Mouse (Mus musculus) embryonic facial prominence, embryonic 15.5 days (tissue): ENCODE results near the gene Gm17509. TPM values are rescaled to one million over a fixed set of nuclear protein-coding genes. Genes with fewer than 3 reads are reported as not detected.

Experiments
- ATAC-seq: fragments of 200-750 bp; cut with Nextera tagmentation; 2 replicates; pipeline ENCODE4 v1.8.0; 2017; ENCODE audit warnings: low read depth, moderate TSS enrichment; ENCODE audit not compliant: insufficient number of reproducible peaks, low FRiP score, low TSS enrichment
- H3K27ac ChIP-seq: fragments of 300-500 bp; sonication (generic); replicated peaks from 2 replicates; pipeline ENCODE4 v1.5.1; 2015; ENCODE audit warnings: mild to moderate bottlenecking, inconsistent platforms
- H3K27me3 ChIP-seq: fragments of 300-500 bp; sonication (generic); 2 replicates; pipeline ENCODE4 v1.6.1; 2015; ENCODE audit warnings: inconsistent platforms
- H3K36me3 ChIP-seq: fragments of 300-500 bp; sonication (generic); 2 replicates; pipeline ENCODE4 v1.6.1; 2015; ENCODE audit warnings: mild to moderate bottlenecking, inconsistent platforms
- H3K4me1 ChIP-seq: fragments of 300-500 bp; sonication (generic); 2 replicates; pipeline ENCODE4 v1.6.1; 2015; ENCODE audit warnings: inconsistent platforms
- H3K4me2 ChIP-seq: fragments of 300-500 bp; sonication (generic); replicated peaks from 2 replicates; pipeline ENCODE4 v1.6.1; 2015; ENCODE audit warnings: mild to moderate bottlenecking, inconsistent platforms
- H3K4me3 ChIP-seq: fragments of 300-500 bp; sonication (generic); replicated peaks from 2 replicates; pipeline ENCODE4 v1.5.1; 2015; ENCODE audit warnings: mild to moderate bottlenecking, inconsistent platforms
- H3K9ac ChIP-seq: fragments of 300-500 bp; sonication (generic); 2 replicates; pipeline ENCODE4 v1.6.1; 2015; ENCODE audit warnings: inconsistent platforms
- H3K9me3 ChIP-seq: fragments of 300-500 bp; sonication (generic); replicated peaks from 2 replicates; pipeline ENCODE4 v1.6.1; 2016; ENCODE audit warnings: inconsistent platforms
- WGBS: fragments of 180-500 bp; shearing (Covaris S2); methylation state at CpG from one replicate; pipeline ENCODE4 v1.1.7; 2015; 5-methylcytosine and 5-hydroxymethylcytosine counted together
- polyA plus RNA-seq: library from polyadenylated mRNA; unstranded; fragments of >200 nt; fragmentation: Nextera tagmentation; extraction: Ambion mirVana; gene quantifications from 2 replicates; pipeline ENCODE4 v1.2.1, GENCODE M21; 2015

The Gm17509 gene
- polyA plus RNA-seq, 1 experiment from 2014 or later = 0.31 TPM

- Histone ChIP-seq H3K27me3 (no peaks in the 10 kb centered on the region), H3K4me3 (no peak overlapping the region), H3K27ac (no peak overlapping the region), H3K9me3 (no peaks in the 10 kb centered on the region), H3K36me3 (no peaks in the 10 kb centered on the region), H3K4me1 (peaks cover 11% of the 10 kb centered on the region), H3K9ac (no peak overlapping the region), H3K4me2 (no peak overlapping the region)
- 55% methylated on average over 6 of the region's 6 CpGs for WGBS
- no peak for ATAC-seq
Measured at GRCm38 (mm10) chr13:117225561-117225960, 4.7 kb upstream of the Gm17509 start.

- Histone ChIP-seq H3K4me3 (no peak overlapping the region), H3K4me1 (peaks cover 18% of the 10 kb centered on the region), H3K27me3 (no peaks in the 10 kb centered on the region), H3K9ac (no peak overlapping the region), H3K4me2 (no peak overlapping the region), H3K36me3 (no peaks in the 10 kb centered on the region), H3K27ac (no peak overlapping the region), H3K9me3 (no peaks in the 10 kb centered on the region)
- 60% methylated on average over 2 of the region's 2 CpGs for WGBS
- no peak for ATAC-seq
Measured at GRCm38 (mm10) chr13:117224901-117225300, 4.0 kb upstream of the Gm17509 start.

DNA sequence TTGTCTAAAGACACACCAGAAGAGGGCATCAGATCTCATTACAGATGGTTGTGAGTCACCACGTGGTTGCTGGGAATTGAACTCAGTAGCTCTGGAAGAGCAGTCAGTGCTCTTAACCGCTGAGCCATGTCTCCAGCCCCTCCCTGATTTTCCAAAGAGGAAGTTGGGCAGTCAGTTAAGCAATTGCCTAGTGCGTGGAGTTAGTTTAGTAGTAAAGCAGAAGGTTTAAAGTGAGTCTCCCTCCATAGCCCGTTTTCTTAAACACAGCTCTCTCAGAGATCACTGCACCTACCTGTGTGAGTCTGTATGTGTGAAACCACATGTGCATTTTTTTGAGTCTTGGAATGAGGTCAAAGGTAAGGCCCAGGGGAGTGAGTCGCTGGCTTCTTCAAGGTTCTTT is 2.2 kb upstream of the Gm17509 start:
- Histone ChIP-seq H3K4me1 (peaks cover 19% of the 10 kb centered on the region), H3K4me3 (no peak overlapping the region), H3K36me3 (no peaks in the 10 kb centered on the region), H3K9me3 (no peaks in the 10 kb centered on the region), H3K27ac (no peak overlapping the region), H3K4me2 (no peak overlapping the region), H3K9ac (no peak overlapping the region), H3K27me3 (no peaks in the 10 kb centered on the region)
- WGBS = 49% methylated on average over 5 of the region's 5 CpGs
- no peak for ATAC-seq

DNA sequence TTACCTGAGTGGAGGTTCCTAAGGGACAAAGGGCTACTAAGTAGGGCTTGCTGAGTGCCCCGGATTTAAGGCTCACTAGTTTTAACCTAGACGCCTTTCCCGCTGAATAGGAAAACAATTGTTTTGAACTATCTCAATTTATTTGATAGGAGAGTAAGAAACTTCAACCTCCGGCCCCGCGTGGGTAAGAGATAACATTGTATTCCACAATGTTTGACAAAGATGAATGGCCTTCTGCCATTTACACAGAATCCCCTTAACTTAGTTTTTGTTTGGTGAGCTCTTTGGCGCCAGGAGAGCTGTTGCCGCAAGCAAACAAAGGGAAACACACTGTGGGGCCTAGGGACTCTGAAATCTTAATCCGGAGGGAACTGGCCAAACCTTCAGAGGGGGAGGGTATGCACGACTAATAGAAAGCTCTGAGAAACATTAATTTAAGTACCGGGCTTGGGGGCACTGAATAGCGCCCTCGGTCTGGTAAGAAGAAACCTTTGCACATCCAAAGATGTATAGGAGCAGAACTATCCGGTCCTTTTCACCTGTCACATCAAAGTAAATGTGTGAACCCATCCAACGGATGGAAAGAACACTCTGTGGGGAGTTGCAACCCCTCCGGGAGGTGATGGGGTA is 889 bp downstream of the Gm17509 start:
- peaks cover 24% of the 10 kb centered on the region for H3K4me1 ChIP-seq
- ATAC-seq = peak; percentile 59; the same call in 1 of the 2 replicates
- peak overlapping the region; percentile 71 for H3K4me3 ChIP-seq
- peak overlapping the region; percentile 55; the same call in 1 of the 2 replicates for H3K9ac ChIP-seq
- no peaks in the 10 kb centered on the region for H3K36me3 ChIP-seq
- H3K9me3 ChIP-seq = no peaks in the 10 kb centered on the region
- no peaks in the 10 kb centered on the region for H3K27me3 ChIP-seq
- WGBS = 13% methylated on average over 16 of the region's 16 CpGs
- H3K27ac ChIP-seq = peak overlapping the region; percentile 63
- peak overlapping the region; percentile 96 for H3K4me2 ChIP-seq

DNA sequence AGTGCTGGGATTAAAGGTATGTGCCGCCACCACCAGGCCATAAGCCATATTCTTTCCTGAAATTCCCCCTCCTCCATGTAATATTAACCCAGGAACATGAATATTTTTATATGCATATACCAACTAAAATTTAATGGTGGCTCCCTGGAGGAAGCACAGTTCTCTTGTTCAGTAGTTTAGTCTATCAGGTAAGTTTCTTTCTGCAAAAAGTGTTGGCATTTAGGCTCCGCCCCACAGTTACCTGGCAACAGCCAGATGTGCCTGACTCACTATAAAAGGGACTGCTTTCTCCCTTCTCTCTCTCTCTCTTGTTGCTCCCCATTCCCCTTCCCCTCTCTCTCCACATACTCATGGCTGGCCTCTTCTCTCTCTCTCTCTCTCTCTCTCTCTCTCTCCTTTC is 2.8 kb downstream of the Gm17509 start:
- H3K27ac ChIP-seq = no peak overlapping the region
- no peaks in the 10 kb centered on the region for H3K27me3 ChIP-seq
- ATAC-seq = no peak
- no peak overlapping the region for H3K9ac ChIP-seq
- H3K4me1 ChIP-seq = peaks cover 24% of the 10 kb centered on the region
- H3K36me3 ChIP-seq = no peaks in the 10 kb centered on the region
- no peaks in the 10 kb centered on the region for H3K9me3 ChIP-seq
- no peak overlapping the region for H3K4me3 ChIP-seq
- WGBS = 82% methylated on average over 2 of the region's 2 CpGs
- H3K4me2 ChIP-seq = no peak overlapping the region

DNA sequence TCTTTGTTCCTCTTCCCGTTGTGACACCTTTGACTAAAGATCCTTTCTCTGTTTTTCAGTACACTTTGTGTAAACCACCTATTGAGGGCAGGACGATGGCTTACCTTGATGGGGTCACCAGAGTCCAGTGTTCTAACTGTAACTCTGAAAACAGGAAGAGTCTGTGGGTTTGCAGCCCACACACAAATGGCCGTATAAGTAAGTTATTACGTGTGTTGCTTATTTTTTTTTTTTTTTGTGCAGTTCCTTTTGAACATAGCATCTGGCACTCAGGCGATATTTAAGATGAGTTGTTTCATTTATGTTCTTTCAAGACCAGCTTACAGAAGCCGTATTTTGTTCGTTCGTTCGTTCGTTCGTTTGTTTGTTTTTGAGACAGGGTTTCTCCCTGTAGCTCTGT is 3.3 kb downstream of the Gm17509 start:
- H3K9me3 ChIP-seq = no peaks in the 10 kb centered on the region
- WGBS = 36% methylated on average over 11 of the region's 11 CpGs
- H3K4me3 ChIP-seq = no peak overlapping the region
- no peaks in the 10 kb centered on the region for H3K36me3 ChIP-seq
- no peak overlapping the region for H3K27ac ChIP-seq
- ATAC-seq = no peak
- H3K4me2 ChIP-seq = no peak overlapping the region
- peaks cover 24% of the 10 kb centered on the region for H3K4me1 ChIP-seq
- no peak overlapping the region for H3K9ac ChIP-seq
- H3K27me3 ChIP-seq = no peaks in the 10 kb centered on the region

- H3K4me3 ChIP-seq = no peak overlapping the region
- H3K9ac ChIP-seq = no peak overlapping the region
- no peaks in the 10 kb centered on the region for H3K27me3 ChIP-seq
- H3K27ac ChIP-seq = no peak overlapping the region
- H3K4me1 ChIP-seq = peaks cover 21% of the 10 kb centered on the region
- no peaks in the 10 kb centered on the region for H3K36me3 ChIP-seq
- WGBS = 24% methylated on average over 9 of the region's 9 CpGs
- H3K9me3 ChIP-seq = no peaks in the 10 kb centered on the region
- no peak overlapping the region for H3K4me2 ChIP-seq
- no peak for ATAC-seq
Measured at GRCm38 (mm10) chr13:117216752-117217363, 4.0 kb downstream of the Gm17509 start.

DNA sequence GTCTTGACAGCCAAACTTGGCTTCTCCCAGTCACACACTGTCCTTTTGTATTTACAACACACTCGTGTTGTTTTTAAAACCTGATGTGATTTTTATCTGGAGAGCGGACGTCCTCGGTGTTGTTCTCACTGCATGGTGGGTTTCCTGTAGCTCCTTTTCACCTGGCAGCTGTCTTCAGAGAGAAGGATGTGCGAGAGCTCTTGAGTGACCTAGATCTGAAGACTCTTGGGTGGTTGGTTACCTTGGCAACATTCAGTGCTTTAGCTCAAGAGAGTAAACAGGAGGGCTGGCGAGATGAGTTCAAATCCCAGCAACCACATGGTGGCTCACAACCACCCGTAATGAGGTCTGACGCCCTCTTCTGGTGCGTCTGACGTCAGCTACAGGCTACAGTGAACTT is 4.7 kb downstream of the Gm17509 start:
- Histone ChIP-seq H3K9me3 (no peaks in the 10 kb centered on the region), H3K9ac (no peak overlapping the region), H3K27me3 (no peaks in the 10 kb centered on the region), H3K4me2 (no peak overlapping the region), H3K36me3 (no peaks in the 10 kb centered on the region), H3K27ac (no peak overlapping the region), H3K4me1 (peaks cover 23% of the 10 kb centered on the region), H3K4me3 (no peak overlapping the region)
- 26% methylated on average over 10 of the region's 10 CpGs for WGBS
- no peak for ATAC-seq

DNA sequence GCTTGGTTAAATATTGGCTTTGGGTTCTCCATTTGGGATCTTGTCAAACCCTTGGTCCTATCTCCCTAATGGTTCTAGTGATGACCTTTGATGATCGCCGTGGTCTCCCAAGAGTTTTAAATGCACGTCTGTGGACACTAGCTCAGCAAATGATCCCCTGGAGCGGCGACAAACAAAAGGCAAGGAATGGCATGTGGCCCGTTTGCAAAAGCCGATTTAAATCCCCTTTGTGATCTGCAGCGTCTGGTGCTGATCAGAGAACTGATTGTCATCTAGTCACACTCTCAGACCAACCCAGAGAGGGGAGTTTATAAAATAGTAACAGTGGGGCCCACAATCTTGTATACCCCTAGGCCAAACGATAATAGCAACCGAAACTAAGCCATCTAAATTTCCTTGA is 5.4 kb downstream of the Gm17509 start:
- Histone ChIP-seq H3K36me3 (no peaks in the 10 kb centered on the region), H3K27me3 (no peaks in the 10 kb centered on the region), H3K9ac (no peak overlapping the region), H3K4me2 (no peak overlapping the region), H3K4me3 (no peak overlapping the region), H3K27ac (no peak overlapping the region), H3K9me3 (no peaks in the 10 kb centered on the region), H3K4me1 (peaks cover 20% of the 10 kb centered on the region; the same call in 1 of the 2 replicates)
- ATAC-seq = no peak
- WGBS = 10% methylated on average over 10 of the region's 10 CpGs

DNA sequence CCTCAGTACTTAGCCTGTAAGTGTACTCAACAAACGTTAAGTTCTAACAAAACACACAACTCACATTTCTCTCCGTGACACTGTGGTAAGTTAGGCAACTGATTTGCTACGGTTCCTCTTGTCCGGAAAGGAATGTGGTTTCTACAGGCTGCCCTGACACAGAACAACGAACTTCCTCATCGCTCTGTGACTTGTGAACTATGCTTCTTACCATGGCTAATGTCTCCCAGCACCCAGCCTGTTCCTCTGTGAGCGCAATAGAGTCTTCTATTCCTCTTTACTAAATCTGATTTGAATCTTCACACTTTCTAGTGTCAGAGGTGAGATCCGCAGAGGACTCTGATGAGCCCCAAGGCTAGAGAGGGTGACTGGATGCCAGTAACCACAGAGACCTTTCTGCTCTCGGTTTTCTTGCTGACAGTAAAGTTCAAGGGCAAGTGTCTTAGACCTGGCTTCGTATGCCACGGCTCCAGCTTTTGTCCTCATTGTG is 9.4 kb downstream of the Gm17509 start:
- no peak overlapping the region for H3K9ac ChIP-seq
- H3K9me3 ChIP-seq = no peaks in the 10 kb centered on the region
- H3K27me3 ChIP-seq = no peaks in the 10 kb centered on the region
- H3K4me1 ChIP-seq = 0 out of 2 replicates have a peak, but pooled peaks cover 8% of the 10 kb centered on the region
- no peaks in the 10 kb centered on the region for H3K36me3 ChIP-seq
- no peak overlapping the region for H3K4me3 ChIP-seq
- no peak overlapping the region for H3K27ac ChIP-seq
- WGBS = 18% methylated on average over 11 of the region's 11 CpGs
- no peak for ATAC-seq
- no peak overlapping the region for H3K4me2 ChIP-seq

DNA sequence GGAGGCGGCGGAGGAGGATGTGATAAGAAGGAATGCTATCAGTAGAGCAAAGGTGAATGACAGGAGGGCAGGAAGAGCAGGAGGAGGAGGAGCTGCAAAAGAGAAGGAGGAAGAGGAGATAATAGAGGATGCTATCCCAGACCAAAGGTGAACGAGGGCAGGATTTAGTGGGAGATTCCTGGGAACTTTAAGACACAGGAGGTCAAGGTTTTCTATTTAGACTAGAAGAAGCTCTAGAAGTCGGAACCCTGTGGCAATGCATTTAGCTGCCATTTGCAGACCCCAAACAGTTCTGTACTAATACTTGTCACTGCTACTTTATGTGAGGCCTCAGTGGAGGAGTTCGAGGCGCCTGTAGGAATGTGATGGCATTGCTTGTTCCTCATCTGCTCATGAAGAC is 12.6 kb downstream of the Gm17509 start, which contains the start of gene Emb:
Emb (plus strand) TSS at position 301 of the 400 bp plus-strand sequence.
- Histone ChIP-seq H3K9ac (no peak within 1 kb of the TSS), H3K27ac (no peak within 1 kb of the TSS), H3K9me3 (no peaks in the 10 kb centered on the region), H3K4me3 (no peak within 1 kb of the TSS), H3K4me2 (no peak within 1 kb of the TSS), H3K27me3 (no peaks in the 10 kb centered on the region), H3K36me3 (no peaks in the 10 kb centered on the region), H3K4me1 (0 out of 2 replicates have a peak, but pooled peaks cover 8% of the 10 kb centered on the region)
- no peak for ATAC-seq
- WGBS = 71% methylated on average over 6 of the region's 6 CpGs
